Mouse (Mus musculus) megakaryocyte-erythroid progenitor cell, adult 5-6 weeks (primary cell): ENCODE results near the gene Adamtsl5. TPM values are rescaled to one million over a fixed set of nuclear protein-coding genes. Genes with fewer than 3 reads are reported as not detected.
"Not testable (repeated sequence)": the region's sequence is repeated elsewhere in the genome, so short reads cannot be mapped to it uniquely, and the experiment has no call there.

Experiments used
- ATAC-seq: replicated peaks from 2 replicates; pipeline ENCODE4 v1.8.0; 2016; ENCODE audit warnings: mild to moderate bottlenecking, inconsistent platforms; ENCODE audit not compliant: severe bottlenecking, poor library complexity, low FRiP score, low TSS enrichment
- total RNA-seq, 2 experiments: library from RNA; stranded (forward) in 1 of 2; stranded (reverse) in 1 of 2; fragments of 200-1000, 215-1000 nt in 1 of 2; fragments of >200 nt in 1 of 2; fragmentation: Nextera tagmentation in 1 of 2; gene quantifications; 2 replicates each; pipeline ENCODE4 v1.2.3; 2014 to 2017

Adamtsl5 gene
- total RNA-seq, 2 experiments from 2014 or later = 2.3 to 3.3 TPM

GRCm38 (mm10) chr10:80345929-80346328, 2.3 kb downstream of the Adamtsl5 start:
- not testable (repeated sequence) for ATAC-seq

GRCm38 (mm10) chr10:80345122-80345521, 3.1 kb downstream of the Adamtsl5 start:
- ATAC-seq = no peak

GRCm38 (mm10) chr10:80344131-80344661, 4.0 kb downstream of the Adamtsl5 start:
- ATAC-seq = peak; percentile 59

GRCm38 (mm10) chr10:80343425-80343895, 4.8 kb downstream of the Adamtsl5 start:
- ATAC-seq = no peak; the same call in 1 of the 2 replicates

- ATAC-seq = peak; percentile 12; the same call in 1 of the 2 replicates
Observed at GRCm38 (mm10) chr10:80342749-80343424, 5.3 kb downstream of the Adamtsl5 start.

GRCm38 (mm10) chr10:80342305-80342748, 5.9 kb downstream of the Adamtsl5 start:
- no peak for ATAC-seq

- ATAC-seq = no peak
Observed at GRCm38 (mm10) chr10:80341491-80342304, 6.5 kb downstream of the Adamtsl5 start.

- ATAC-seq = no peak
Observed at GRCm38 (mm10) chr10:80341026-80341425, 7.2 kb downstream of the Adamtsl5 start.

GRCm38 (mm10) chr10:80339941-80340750, 8.1 kb downstream of the Adamtsl5 start:
- 0 out of 2 replicates have a peak, but pooled peaks have one; percentile 20 for ATAC-seq

- no peak for ATAC-seq
Observed at GRCm38 (mm10) chr10:80336263-80336662, 11.9 kb downstream of the Adamtsl5 start.

- no peak for ATAC-seq
Observed at GRCm38 (mm10) chr10:80332525-80332989, 15.7 kb downstream of the Adamtsl5 start.

GRCm38 (mm10) chr10:80331636-80332524, 16.3 kb downstream of the Adamtsl5 start:
- ATAC-seq = peak; percentile 58

GRCm38 (mm10) chr10:80330888-80331287, 17.3 kb downstream of the Adamtsl5 start:
- no peak for ATAC-seq

- no peak for ATAC-seq
Observed at GRCm38 (mm10) chr10:80330084-80330483, 18.1 kb downstream of the Adamtsl5 start.

GRCm38 (mm10) chr10:80329273-80330081, 18.7 kb downstream of the Adamtsl5 start, which contains the start of the genes Pcsk4 and Reep6:
TSS of gene Pcsk4 (minus strand) at chr10:80329498.
TSS of gene Reep6 (plus strand) at chr10:80329953.
- ATAC-seq = peak; percentile 88

GRCm38 (mm10) chr10:80325045-80325444, 23.2 kb downstream of the Adamtsl5 start:
- ATAC-seq = no peak
